Mouse (Mus musculus): ENCODE data around the gene Inafm2. TPM values are rescaled to one million over a fixed set of nuclear protein-coding genes. Genes with fewer than 3 reads are reported as not detected.

The Inafm2 gene
- polyA plus RNA-seq, 1 experiment from 2014 or later, result 24.1 TPM

GRCm38 (mm10) chr2:118723693-118724486 lies 21.7 kb upstream of the Inafm2 start:
- ATAC-seq, result no peak
- Histone ChIP-seq H3K4me2 (ENCODE audit: low read depth, low read length) (no peak overlapping the region), H3K4me1 (ENCODE audit: control insufficient read depth, insufficient read depth, low read length) (peaks cover 13% of the 10 kb centered on the region), H3K27me3 (replicated peaks; ENCODE audit: control insufficient read depth, insufficient read depth, low read length) (no peaks in the 10 kb centered on the region), H3K4me3 (ENCODE audit: low read length) (no peak overlapping the region), H3K36me3 (ENCODE audit: control insufficient read depth, insufficient read depth, low read length) (no peaks in the 10 kb centered on the region), H3K9me3 (ENCODE audit: control insufficient read depth, low read length) (no peaks in the 10 kb centered on the region), H3K27ac (ENCODE audit: low read length) (no peak overlapping the region), H3K9ac (ENCODE audit: low read depth, low read length) (no peak overlapping the region)
- WGBS, result 77% methylated on average over 15 of the region's 15 CpGs

- Histone ChIP-seq H3K36me3 (ENCODE audit: control insufficient read depth, insufficient read depth, low read length) (no peaks in the 10 kb centered on the region), H3K9ac (ENCODE audit: low read depth, low read length) (no peak overlapping the region), H3K9me3 (ENCODE audit: control insufficient read depth, low read length) (no peaks in the 10 kb centered on the region), H3K27me3 (replicated peaks; ENCODE audit: control insufficient read depth, insufficient read depth, low read length) (no peaks in the 10 kb centered on the region; the same call in 1 of the 2 replicates), H3K27ac (ENCODE audit: low read length) (no peak overlapping the region), H3K4me3 (ENCODE audit: low read length) (no peak overlapping the region), H3K4me2 (ENCODE audit: low read depth, low read length) (no peak overlapping the region), H3K4me1 (ENCODE audit: control insufficient read depth, insufficient read depth, low read length) (peaks cover 15% of the 10 kb centered on the region)
- ATAC-seq, result no peak
- WGBS, result 83% methylated on average over 4 of the region's 4 CpGs
These were observed 20.0 kb upstream of the Inafm2 start for GRCm38 (mm10) chr2:118725511-118725910.

- WGBS, result 91% methylated on average over 2 of the region's 2 CpGs
- Histone ChIP-seq H3K27me3 (replicated peaks; ENCODE audit: control insufficient read depth, insufficient read depth, low read length) (no peaks in the 10 kb centered on the region; the same call in 1 of the 2 replicates), H3K4me3 (ENCODE audit: low read length) (no peak overlapping the region), H3K36me3 (ENCODE audit: control insufficient read depth, insufficient read depth, low read length) (no peaks in the 10 kb centered on the region), H3K4me2 (ENCODE audit: low read depth, low read length) (no peak overlapping the region), H3K27ac (ENCODE audit: low read length) (no peak overlapping the region), H3K4me1 (ENCODE audit: control insufficient read depth, insufficient read depth, low read length) (peaks cover 15% of the 10 kb centered on the region), H3K9me3 (ENCODE audit: control insufficient read depth, low read length) (no peaks in the 10 kb centered on the region), H3K9ac (ENCODE audit: low read depth, low read length) (no peak overlapping the region)
- no peak for ATAC-seq
These were observed 18.7 kb upstream of the Inafm2 start for GRCm38 (mm10) chr2:118726873-118727272.

DNA sequence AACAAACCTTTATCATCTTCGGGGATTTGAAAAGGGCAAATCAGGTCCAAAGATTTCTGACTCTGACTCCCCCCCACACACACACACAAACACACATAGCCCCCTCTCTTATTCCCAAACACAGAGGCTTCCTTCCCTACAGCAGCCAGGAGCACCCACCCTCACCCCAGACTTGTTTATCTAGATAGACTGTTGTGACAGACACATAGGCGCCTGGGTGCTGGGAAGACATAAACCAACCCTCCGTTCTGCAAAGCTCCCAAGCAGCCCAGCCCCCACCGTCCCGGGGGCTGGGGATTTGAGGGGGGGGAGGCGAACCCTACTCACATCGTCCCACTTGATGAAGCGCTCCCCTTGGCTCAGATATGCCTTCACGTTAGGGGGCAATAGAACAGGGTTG lies 17.6 kb upstream of the Inafm2 start:
- WGBS, result 13% methylated on average over 9 of the region's 9 CpGs
- Histone ChIP-seq H3K4me3 (ENCODE audit: low read length) (peak overlapping the region; percentile 13; the same call in 1 of the 2 replicates), H3K27ac (ENCODE audit: low read length) (peak overlapping the region; percentile 74), H3K4me1 (ENCODE audit: control insufficient read depth, insufficient read depth, low read length) (peaks cover 15% of the 10 kb centered on the region), H3K9ac (ENCODE audit: low read depth, low read length) (peak overlapping the region; percentile 42; the same call in 1 of the 2 replicates), H3K27me3 (replicated peaks; ENCODE audit: control insufficient read depth, insufficient read depth, low read length) (peaks cover 4% of the 10 kb centered on the region; the same call in 1 of the 2 replicates), H3K4me2 (ENCODE audit: low read depth, low read length) (peak overlapping the region; percentile 37), H3K9me3 (ENCODE audit: control insufficient read depth, low read length) (no peaks in the 10 kb centered on the region), H3K36me3 (ENCODE audit: control insufficient read depth, insufficient read depth, low read length) (no peaks in the 10 kb centered on the region)
- ATAC-seq, result peak; percentile 67

- WGBS, result 14% methylated on average over 7 of the region's 7 CpGs
- peak; percentile 75 for ATAC-seq
- peak within 1 kb of the TSS; percentile 42 for H3K9ac ChIP-seq (ENCODE audit: low read depth, low read length)
These were observed 17.2 kb upstream of the Inafm2 start, which contains the start of gene Plcb2 for GRCm38 (mm10) chr2:118728337-118728736. Plcb2 (minus strand) TSS chr2:118728438.

DNA sequence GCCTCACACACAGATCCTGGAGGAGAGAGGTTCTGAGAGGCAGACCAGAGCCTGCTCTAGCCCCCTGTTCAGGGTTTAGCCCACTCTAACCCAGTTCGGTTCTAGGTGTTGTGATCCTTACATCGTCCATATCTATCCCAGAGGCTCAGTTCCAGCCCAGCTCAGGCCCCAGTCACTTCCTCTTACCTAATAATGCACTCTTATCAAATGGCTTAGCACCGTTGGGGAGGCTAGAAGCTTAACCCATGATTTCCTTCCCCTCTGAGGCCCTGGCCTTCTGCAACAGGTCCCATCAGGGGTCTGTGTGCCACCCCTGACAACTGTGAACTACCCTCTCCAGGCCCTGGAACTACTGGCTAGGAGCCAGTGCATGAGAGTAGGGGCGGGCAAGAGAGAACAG lies 16.4 kb upstream of the Inafm2 start:
- Histone ChIP-seq H3K4me3 (ENCODE audit: low read length) (no peak overlapping the region), H3K9me3 (ENCODE audit: control insufficient read depth, low read length) (no peaks in the 10 kb centered on the region), H3K4me2 (ENCODE audit: low read depth, low read length) (no peak overlapping the region), H3K36me3 (ENCODE audit: control insufficient read depth, insufficient read depth, low read length) (no peaks in the 10 kb centered on the region), H3K27ac (ENCODE audit: low read length) (peak overlapping the region; percentile 74), H3K4me1 (ENCODE audit: control insufficient read depth, insufficient read depth, low read length) (peaks cover 15% of the 10 kb centered on the region), H3K27me3 (replicated peaks; ENCODE audit: control insufficient read depth, insufficient read depth, low read length) (peaks cover 4% of the 10 kb centered on the region; the same call in 1 of the 2 replicates), H3K9ac (ENCODE audit: low read depth, low read length) (no peak overlapping the region)
- no peak for ATAC-seq
- 44% methylated on average over 4 of the region's 4 CpGs for WGBS

More at GRCm38 (mm10) chr2:118728337-118728736, 17.2 kb upstream of the Inafm2 start, which contains the start of gene Plcb2:
- Histone ChIP-seq H3K27ac (ENCODE audit: low read length) (peak within 1 kb of the TSS; percentile 74), H3K4me2 (ENCODE audit: low read depth, low read length) (peak within 1 kb of the TSS; percentile 37), H3K4me1 (ENCODE audit: control insufficient read depth, insufficient read depth, low read length) (peaks cover 15% of the 10 kb centered on the region), H3K27me3 (replicated peaks; ENCODE audit: control insufficient read depth, insufficient read depth, low read length) (peaks cover 4% of the 10 kb centered on the region; the same call in 1 of the 2 replicates), H3K36me3 (ENCODE audit: control insufficient read depth, insufficient read depth, low read length) (no peaks in the 10 kb centered on the region), H3K4me3 (ENCODE audit: low read length) (peak within 1 kb of the TSS; percentile 13; the same call in 1 of the 2 replicates), H3K9me3 (ENCODE audit: control insufficient read depth, low read length) (no peaks in the 10 kb centered on the region)

GRCm38 (mm10) chr2:118729816-118730621 lies 15.5 kb upstream of the Inafm2 start:
- Histone ChIP-seq H3K27ac (ENCODE audit: low read length) (no peak overlapping the region), H3K4me1 (ENCODE audit: control insufficient read depth, insufficient read depth, low read length) (peaks cover 15% of the 10 kb centered on the region), H3K4me2 (ENCODE audit: low read depth, low read length) (no peak overlapping the region), H3K36me3 (ENCODE audit: control insufficient read depth, insufficient read depth, low read length) (no peaks in the 10 kb centered on the region), H3K4me3 (ENCODE audit: low read length) (no peak overlapping the region), H3K9me3 (ENCODE audit: control insufficient read depth, low read length) (no peaks in the 10 kb centered on the region), H3K27me3 (replicated peaks; ENCODE audit: control insufficient read depth, insufficient read depth, low read length) (peaks cover 4% of the 10 kb centered on the region; the same call in 1 of the 2 replicates), H3K9ac (ENCODE audit: low read depth, low read length) (no peak overlapping the region)
- 25% methylated on average over 8 of the region's 8 CpGs for WGBS
- no peak for ATAC-seq

GRCm38 (mm10) chr2:118730622-118730915 lies 15.0 kb upstream of the Inafm2 start:
- H3K27me3 ChIP-seq (replicated peaks; ENCODE audit: control insufficient read depth, insufficient read depth, low read length), result peaks cover 4% of the 10 kb centered on the region; the same call in 1 of the 2 replicates
- no peak overlapping the region for H3K27ac ChIP-seq (ENCODE audit: low read length)
- peak; percentile 55 for ATAC-seq
- H3K9me3 ChIP-seq (ENCODE audit: control insufficient read depth, low read length), result no peaks in the 10 kb centered on the region
- no peak overlapping the region for H3K4me2 ChIP-seq (ENCODE audit: low read depth, low read length)
- WGBS, result 19% methylated on average over 3 of the region's 3 CpGs
- H3K36me3 ChIP-seq (ENCODE audit: control insufficient read depth, insufficient read depth, low read length), result no peaks in the 10 kb centered on the region
- no peak overlapping the region for H3K4me3 ChIP-seq (ENCODE audit: low read length)
- no peak overlapping the region for H3K9ac ChIP-seq (ENCODE audit: low read depth, low read length)
- H3K4me1 ChIP-seq (ENCODE audit: control insufficient read depth, insufficient read depth, low read length), result peaks cover 15% of the 10 kb centered on the region

- Histone ChIP-seq H3K9me3 (ENCODE audit: control insufficient read depth, low read length) (no peaks in the 10 kb centered on the region), H3K27me3 (replicated peaks; ENCODE audit: control insufficient read depth, insufficient read depth, low read length) (peaks cover 4% of the 10 kb centered on the region; the same call in 1 of the 2 replicates), H3K4me1 (ENCODE audit: control insufficient read depth, insufficient read depth, low read length) (peaks cover 13% of the 10 kb centered on the region), H3K36me3 (ENCODE audit: control insufficient read depth, insufficient read depth, low read length) (no peaks in the 10 kb centered on the region), H3K4me3 (ENCODE audit: low read length) (no peak overlapping the region), H3K9ac (ENCODE audit: low read depth, low read length) (no peak overlapping the region), H3K4me2 (ENCODE audit: low read depth, low read length) (no peak overlapping the region), H3K27ac (ENCODE audit: low read length) (no peak overlapping the region)
- no peak for ATAC-seq
- WGBS, result 81% methylated on average over 5 of the region's 5 CpGs
These were observed 13.6 kb upstream of the Inafm2 start for GRCm38 (mm10) chr2:118731981-118732380.
